Comparison of ENCODE assay signal across 16 mouse cellular contexts in genomic region chr5:64180548-64180947, GRCm38 (mm10). TPM values are rescaled to one million over a fixed set of nuclear protein-coding genes. Genes with fewer than 3 reads are reported as not detected.
DNase-seq lines count a peak whose midpoint lies in the region; TF ChIP-seq lines count a peak whose summit lies in the region.
"Had no signal": no experiment of that assay in that cellular context is flagged by ENCODE, and none has a peak within 500 bp of the region (broad histone marks: within the 10 kb centered on the region; RNA-seq: fewer than 3 reads in every experiment).

No protein-coding gene starts in this region.

- H3K9ac ChIP-seq in heart, adult 2 months (ENCODE audit: low read depth, low read length), result peak overlapping the region; percentile 32; the same call in 1 of the 2 replicates
- H3K9ac ChIP-seq: embryonic facial prominence, embryonic 12.5 days; forebrain, embryonic 15.5 days; hindbrain, embryonic 13.5 days had no signal

- peak overlapping the region; percentile 21; the same call in 1 of the 2 replicates for H3K27ac ChIP-seq in heart, adult 2 months
- H3K27ac ChIP-seq in heart, embryonic 10.5 days, result no peak overlapping the region
- H3K27ac ChIP-seq: embryonic facial prominence, embryonic 12.5 days; forebrain, embryonic 15.5 days; hindbrain, embryonic 13.5 days; hindbrain, postnatal 0 days had no signal

- H3K4me1 ChIP-seq in heart, adult 2 months (ENCODE audit: control insufficient read depth, insufficient read depth, low read length), result peaks cover 5% of the 10 kb centered on the region
- no peaks in the 10 kb centered on the region; the same call in 1 of the 2 replicates for H3K4me1 ChIP-seq in lung, adult 2 months (ENCODE audit: control insufficient read depth, insufficient read depth, low read length)
- H3K4me1 ChIP-seq in heart, embryonic 10.5 days, result no peaks in the 10 kb centered on the region; the same call in none of the 2 replicates
- H3K4me1 ChIP-seq: embryonic facial prominence, embryonic 12.5 days; forebrain, embryonic 15.5 days; hindbrain, embryonic 13.5 days had no signal

- H3K4me3 ChIP-seq in heart, adult 2 months, result no peak overlapping the region
- no peak overlapping the region for H3K4me3 ChIP-seq in lung, adult 2 months (replicated peaks; ENCODE audit: extremely low read depth, low read depth, low read length)
- H3K4me3 ChIP-seq in heart, embryonic 10.5 days, result no peak overlapping the region
- H3K4me3 ChIP-seq: embryonic facial prominence, embryonic 12.5 days; forebrain, embryonic 15.5 days; hindbrain, embryonic 13.5 days had no signal

- TF ChIP-seq EP300 in heart, adult 2 months (IDR thresholded peaks at IDR 0.05; ENCODE audit: insufficient read depth, low read depth, low read length), result no peak

- TF ChIP-seq CTCF in heart, adult 2 months (IDR thresholded peaks at IDR 0.05), result no peak
- TF ChIP-seq CTCF in lung, adult 2 months (IDR thresholded peaks at IDR 0.05; ENCODE audit: insufficient read depth, low read length), result no peak

- no peaks in the 10 kb centered on the region for H3K27me3 ChIP-seq in heart, adult 2 months (ENCODE audit: control insufficient read depth, insufficient read depth, low read length)
- H3K27me3 ChIP-seq in heart, embryonic 10.5 days (ENCODE audit: insufficient read depth, poor library complexity, severe bottlenecking), result no peaks in the 10 kb centered on the region
- H3K27me3 ChIP-seq: embryonic facial prominence, embryonic 12.5 days; forebrain, embryonic 15.5 days; hindbrain, embryonic 13.5 days had no signal

- no peaks in the 10 kb centered on the region; the same call in 1 of the 2 replicates for H3K79me2 ChIP-seq in heart, adult 2 months (replicated peaks; ENCODE audit: control insufficient read depth, insufficient read depth, low read length)

- H3K9me3 ChIP-seq in heart, embryonic 10.5 days, result no peaks in the 10 kb centered on the region
- H3K9me3 ChIP-seq: embryonic facial prominence, embryonic 12.5 days; forebrain, embryonic 15.5 days; hindbrain, embryonic 13.5 days had no signal

- 54% methylated on average over 8 of the region's 8 CpGs for WGBS in heart, adult 2 months
- WGBS in lung, adult 2 months, result 63% methylated on average over 8 of the region's 8 CpGs
- 78% methylated on average over 8 of the region's 8 CpGs for WGBS in heart, embryonic 10.5 days

- intact Hi-C loops in heart, adult 2 months (cut with DNase I), result no loop called here
- intact Hi-C loops in heart, postnatal 25 days (cut with DNase I), result no loop called here

- DNase-seq in heart, adult 2 months, result no peak
- DNase-seq in heart, postnatal 25 days (ENCODE audit: low spot score), result no peak
- peak; percentile 42 for DNase-seq in lung, postnatal 25 days (ENCODE audit: low spot score)
- DNase-seq in lung, adult 2 months, result no peak
- peak; percentile 22 for DNase-seq in lung, postnatal 36 days
- DNase-seq in right cerebral cortex, postnatal 4 days, result no peak
- no peak for DNase-seq in heart, embryonic 10.5 days (ENCODE audit: low spot score)
- DNase-seq: adrenal gland, postnatal 10 days; cerebellum, adult 11-12 months; cerebellum, adult 9-10 months; cerebellum, postnatal 25 days; heart, postnatal 10 days had no signal

- peaks cover 2% of the 10 kb centered on the region; the same call in 1 of the 2 replicates for H3K36me3 ChIP-seq in heart, adult 2 months (ENCODE audit: control insufficient read depth, insufficient read depth, low read length)
- no peaks in the 10 kb centered on the region for H3K36me3 ChIP-seq in heart, embryonic 10.5 days
- H3K36me3 ChIP-seq: embryonic facial prominence, embryonic 12.5 days; forebrain, embryonic 15.5 days; hindbrain, embryonic 13.5 days had no signal

- TF ChIP-seq POLR2A in heart, adult 2 months (IDR thresholded peaks at IDR 0.05; ENCODE audit: insufficient read depth, low read depth, low read length), result no peak
- no peak for TF ChIP-seq POLR2A in lung, adult 2 months (IDR thresholded peaks at IDR 0.05; ENCODE audit: borderline replicate concordance, extremely low read depth, low read depth, low read length)

RNA-seq across cellular contexts. Expression of gene Tbc1d1, which starts 24.4 kb away (rescaled TPM):
- 10 to 100 TPM; 13.2 to 13.6 TPM for total RNA-seq in heart, adult 2 months (2021)
- polyA plus RNA-seq in heart, adult 2 months (2012; rRNA removed), result 22.1 and 28.6 TPM in 2 replicates
- total RNA-seq in heart, postnatal 25 days (2021), result 10 to 100 TPM; 17.0 to 20.2 TPM
- polyA plus RNA-seq in lung, adult 2 months (2012; rRNA removed), result 12.1 and 18.5 TPM in 2 replicates
- polyA plus RNA-seq in heart, embryonic 10.5 days (2016; fragmentation: Nextera tagmentation; extraction: Ambion mirVana), result 38.3 and 44.2 TPM in 2 replicates

Comparison
In these comparisons a context has a peak if more than half of its experiments do, and no peak if none do; other contexts are left out.
1. DNase-seq: peak in lung, postnatal 25 days (single experiment) and lung, postnatal 36 days (single experiment); none in heart, adult 2 months (0 of 2), heart, postnatal 25 days (single experiment), lung, adult 2 months (single experiment), right cerebral cortex, postnatal 4 days (single experiment) and heart, embryonic 10.5 days (single experiment).